Mouse (Mus musculus): ENCODE measurements at regions not wholly inside any gene's neighbourhood (a gene's known extent, or its start where the extent isn't known, plus 50 kb on each side); places are given as distances from the start of the nearest gene placed in this dataset.
A peak's percentile ranks its signal among the peaks of the same experiment; 100 is the strongest.

DNA sequence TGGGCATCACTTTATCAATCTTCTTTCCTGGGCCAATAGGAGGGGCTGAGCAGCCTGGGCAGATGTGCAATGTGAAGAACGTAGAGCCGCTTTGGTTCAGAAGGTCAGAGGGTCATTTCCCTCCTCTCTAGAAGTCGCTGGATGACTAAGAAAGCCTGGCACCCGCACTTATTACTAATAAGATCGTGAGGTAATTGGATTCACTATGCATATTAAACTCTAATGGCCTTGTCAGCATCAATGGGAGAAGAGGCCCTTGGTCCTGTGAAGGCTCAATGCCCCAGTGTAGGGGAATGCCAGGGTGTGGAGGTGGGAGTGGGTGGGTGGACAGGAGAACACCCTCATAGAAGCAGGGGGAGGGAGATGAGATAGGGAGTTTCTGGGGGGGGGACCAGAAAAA lies 149.8 kb upstream of the Mast4 start:
- DNase-seq (ENCODE audit: low spot score) = no peak
- Histone ChIP-seq H3K4me1 (ENCODE audit: control insufficient read depth, insufficient read depth, low read length) (no peaks in the 10 kb centered on the region), H3K9me3 (ENCODE audit: control insufficient read depth, low read length) (no peaks in the 10 kb centered on the region), H3K27me3 (ENCODE audit: control insufficient read depth, insufficient read depth, low read length) (no peaks in the 10 kb centered on the region), H3K36me3 (ENCODE audit: control insufficient read depth, insufficient read depth, low read length) (no peaks in the 10 kb centered on the region), H3K4me3 (ENCODE audit: low read depth, low read length) (no peak overlapping the region), H3K9ac (ENCODE audit: low read length) (no peak overlapping the region), H3K27ac (replicated peaks; ENCODE audit: low read depth, low read length) (no peak overlapping the region), H3K4me2 (ENCODE audit: low read depth, severe bottlenecking) (no peak overlapping the region)
- no peak for ATAC-seq (ENCODE audit: insufficient number of reproducible peaks, low FRiP score, low TSS enrichment, low read depth)
- WGBS = 62% methylated on average over 5 of the region's 5 CpGs

DNA sequence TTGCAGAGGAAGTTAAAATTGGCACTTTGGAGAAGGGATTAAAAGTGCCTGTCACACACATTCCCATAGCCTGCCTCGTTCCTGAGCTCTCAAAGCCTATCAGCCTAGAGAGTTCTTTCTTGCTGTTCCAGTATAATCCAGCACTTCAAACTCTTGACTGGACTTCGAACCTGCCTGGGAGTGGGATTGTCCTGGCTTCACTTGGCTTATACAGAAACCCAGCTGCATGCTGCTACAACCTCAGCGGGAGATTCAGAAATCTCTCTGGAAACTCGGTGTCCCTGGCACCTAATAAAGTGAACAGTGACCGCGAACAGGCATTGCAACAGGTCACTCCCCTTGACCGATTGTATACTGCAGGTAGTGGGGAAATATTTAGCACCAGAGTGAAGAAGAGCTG lies 149.1 kb upstream of the Mast4 start:
- no peak overlapping the region for H3K27ac ChIP-seq (replicated peaks; ENCODE audit: low read depth, low read length)
- H3K9me3 ChIP-seq (ENCODE audit: control insufficient read depth, low read length) = no peaks in the 10 kb centered on the region
- H3K9ac ChIP-seq (ENCODE audit: low read length) = no peak overlapping the region
- no peaks in the 10 kb centered on the region for H3K4me1 ChIP-seq (ENCODE audit: control insufficient read depth, insufficient read depth, low read length)
- H3K4me3 ChIP-seq (ENCODE audit: low read depth, low read length) = no peak overlapping the region
- H3K4me2 ChIP-seq (ENCODE audit: low read depth, severe bottlenecking) = no peak overlapping the region
- H3K36me3 ChIP-seq (ENCODE audit: control insufficient read depth, insufficient read depth, low read length) = no peaks in the 10 kb centered on the region
- no peak for DNase-seq (ENCODE audit: low spot score)
- no peaks in the 10 kb centered on the region for H3K27me3 ChIP-seq (ENCODE audit: control insufficient read depth, insufficient read depth, low read length)
- ATAC-seq (ENCODE audit: insufficient number of reproducible peaks, low FRiP score, low TSS enrichment, low read depth) = no peak
- whole genome bisulfite sequencing = 62% methylated on average over 7 of the region's 7 CpGs

GRCm38 (mm10) chr13:103476328-103476727 lies 142.0 kb upstream of the Mast4 start:
- Histone ChIP-seq H3K9me3 (ENCODE audit: control insufficient read depth, low read length) (no peaks in the 10 kb centered on the region), H3K4me2 (ENCODE audit: low read depth, severe bottlenecking) (no peak overlapping the region), H3K4me1 (ENCODE audit: control insufficient read depth, insufficient read depth, low read length) (no peaks in the 10 kb centered on the region), H3K9ac (ENCODE audit: low read length) (no peak overlapping the region), H3K36me3 (ENCODE audit: control insufficient read depth, insufficient read depth, low read length) (no peaks in the 10 kb centered on the region), H3K4me3 (ENCODE audit: low read depth, low read length) (no peak overlapping the region), H3K27ac (replicated peaks; ENCODE audit: low read depth, low read length) (no peak overlapping the region), H3K27me3 (ENCODE audit: control insufficient read depth, insufficient read depth, low read length) (no peaks in the 10 kb centered on the region)
- DNase-seq (ENCODE audit: low spot score) (no peak), ATAC-seq (ENCODE audit: insufficient number of reproducible peaks, low FRiP score, low TSS enrichment, low read depth) (no peak)
- 87% methylated on average over 6 of the region's 6 CpGs for WGBS

DNA sequence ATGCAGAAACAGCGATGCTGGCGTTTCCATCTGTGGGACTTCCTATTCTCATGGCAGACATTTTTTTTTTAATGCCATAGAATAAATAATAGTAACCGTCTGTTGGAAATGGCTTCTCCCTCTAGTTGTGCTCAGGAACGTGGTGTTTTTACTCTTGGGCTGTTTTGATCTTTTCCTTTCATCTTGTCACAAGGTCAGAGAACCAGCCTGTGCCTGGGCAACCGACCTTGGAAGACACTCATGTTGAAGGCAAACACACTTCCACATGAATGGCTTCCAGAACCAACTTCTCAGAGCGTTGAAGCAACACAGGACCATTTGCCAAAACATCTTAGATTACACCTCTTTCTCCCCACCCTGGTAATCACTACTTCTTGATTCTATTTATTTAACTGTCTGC lies 137.9 kb upstream of the Mast4 start:
- DNase-seq (ENCODE audit: low spot score) (no peak), ATAC-seq (ENCODE audit: insufficient number of reproducible peaks, low FRiP score, low TSS enrichment, low read depth) (no peak)
- no peaks in the 10 kb centered on the region for H3K27me3 ChIP-seq (ENCODE audit: control insufficient read depth, insufficient read depth, low read length)
- H3K9ac ChIP-seq (ENCODE audit: low read length) = no peak overlapping the region
- H3K4me2 ChIP-seq (ENCODE audit: low read depth, severe bottlenecking) = no peak overlapping the region
- WGBS = 65% methylated on average over 6 of the region's 6 CpGs
- no peaks in the 10 kb centered on the region for H3K4me1 ChIP-seq (ENCODE audit: control insufficient read depth, insufficient read depth, low read length)
- no peaks in the 10 kb centered on the region for H3K9me3 ChIP-seq (ENCODE audit: control insufficient read depth, low read length)
- H3K4me3 ChIP-seq (ENCODE audit: low read depth, low read length) = no peak overlapping the region
- no peaks in the 10 kb centered on the region for H3K36me3 ChIP-seq (ENCODE audit: control insufficient read depth, insufficient read depth, low read length)
- no peak overlapping the region for H3K27ac ChIP-seq (replicated peaks; ENCODE audit: low read depth, low read length)

- Histone ChIP-seq H3K4me2 (ENCODE audit: low read depth, severe bottlenecking) (no peak overlapping the region), H3K27ac (replicated peaks; ENCODE audit: low read depth, low read length) (no peak overlapping the region), H3K4me3 (ENCODE audit: low read depth, low read length) (no peak overlapping the region), H3K9me3 (ENCODE audit: control insufficient read depth, low read length) (no peaks in the 10 kb centered on the region), H3K4me1 (ENCODE audit: control insufficient read depth, insufficient read depth, low read length) (no peaks in the 10 kb centered on the region), H3K9ac (ENCODE audit: low read length) (no peak overlapping the region), H3K27me3 (ENCODE audit: control insufficient read depth, insufficient read depth, low read length) (no peaks in the 10 kb centered on the region), H3K36me3 (ENCODE audit: control insufficient read depth, insufficient read depth, low read length) (no peaks in the 10 kb centered on the region)
- 40% methylated on average over 6 of the region's 6 CpGs for WGBS
- DNase-seq (ENCODE audit: low spot score) (peak; percentile 45), ATAC-seq (ENCODE audit: insufficient number of reproducible peaks, low FRiP score, low TSS enrichment, low read depth) (no peak)
These were observed 135.8 kb upstream of the Mast4 start for GRCm38 (mm10) chr13:103470141-103470540.

DNA sequence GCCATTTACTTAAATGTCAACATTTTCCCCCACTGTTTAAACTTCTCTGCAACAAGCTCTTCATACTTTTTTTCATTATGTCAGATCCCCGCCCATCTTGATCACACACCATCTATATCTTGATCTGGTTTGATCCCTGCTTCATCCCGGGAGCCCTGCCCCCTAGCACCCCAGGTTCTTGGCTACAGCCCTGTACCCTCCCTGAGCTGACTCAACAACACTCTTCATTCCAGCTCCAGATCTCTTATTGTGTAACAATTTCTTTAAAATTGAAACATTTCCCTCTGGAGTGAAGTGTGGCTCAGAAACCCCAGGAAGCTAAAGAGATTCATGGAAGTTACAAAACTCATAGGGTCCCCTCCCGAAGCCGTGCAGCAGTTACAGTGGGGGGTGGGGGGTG lies 126.2 kb upstream of the Mast4 start:
- Histone ChIP-seq H3K9ac (ENCODE audit: low read length) (no peak overlapping the region), H3K27ac (replicated peaks; ENCODE audit: low read depth, low read length) (no peak overlapping the region), H3K4me1 (ENCODE audit: control insufficient read depth, insufficient read depth, low read length) (no peaks in the 10 kb centered on the region), H3K27me3 (ENCODE audit: control insufficient read depth, insufficient read depth, low read length) (no peaks in the 10 kb centered on the region), H3K4me3 (ENCODE audit: low read depth, low read length) (no peak overlapping the region), H3K9me3 (ENCODE audit: control insufficient read depth, low read length) (no peaks in the 10 kb centered on the region), H3K36me3 (ENCODE audit: control insufficient read depth, insufficient read depth, low read length) (no peaks in the 10 kb centered on the region), H3K4me2 (ENCODE audit: low read depth, severe bottlenecking) (no peak overlapping the region)
- ATAC-seq (ENCODE audit: insufficient number of reproducible peaks, low FRiP score, low TSS enrichment, low read depth) (no peak), DNase-seq (ENCODE audit: low spot score) (no peak)
- WGBS = 84% methylated on average over 4 of the region's 4 CpGs

- H3K27ac ChIP-seq (replicated peaks; ENCODE audit: low read depth, low read length) = no peak overlapping the region
- 79% methylated on average over 13 of the region's 13 CpGs for WGBS
- no peak overlapping the region for H3K9ac ChIP-seq (ENCODE audit: low read length)
- H3K4me3 ChIP-seq (ENCODE audit: low read depth, low read length) = no peak overlapping the region
- no peaks in the 10 kb centered on the region for H3K36me3 ChIP-seq (ENCODE audit: control insufficient read depth, insufficient read depth, low read length)
- no peaks in the 10 kb centered on the region for H3K4me1 ChIP-seq (ENCODE audit: control insufficient read depth, insufficient read depth, low read length)
- no peaks in the 10 kb centered on the region for H3K9me3 ChIP-seq (ENCODE audit: control insufficient read depth, low read length)
- DNase-seq (ENCODE audit: low spot score) (no peak), ATAC-seq (ENCODE audit: insufficient number of reproducible peaks, low FRiP score, low TSS enrichment, low read depth) (no peak)
- no peaks in the 10 kb centered on the region for H3K27me3 ChIP-seq (ENCODE audit: control insufficient read depth, insufficient read depth, low read length)
- no peak overlapping the region for H3K4me2 ChIP-seq (ENCODE audit: low read depth, severe bottlenecking)
These were observed 125.3 kb upstream of the Mast4 start for GRCm38 (mm10) chr13:103459486-103460147.

DNA sequence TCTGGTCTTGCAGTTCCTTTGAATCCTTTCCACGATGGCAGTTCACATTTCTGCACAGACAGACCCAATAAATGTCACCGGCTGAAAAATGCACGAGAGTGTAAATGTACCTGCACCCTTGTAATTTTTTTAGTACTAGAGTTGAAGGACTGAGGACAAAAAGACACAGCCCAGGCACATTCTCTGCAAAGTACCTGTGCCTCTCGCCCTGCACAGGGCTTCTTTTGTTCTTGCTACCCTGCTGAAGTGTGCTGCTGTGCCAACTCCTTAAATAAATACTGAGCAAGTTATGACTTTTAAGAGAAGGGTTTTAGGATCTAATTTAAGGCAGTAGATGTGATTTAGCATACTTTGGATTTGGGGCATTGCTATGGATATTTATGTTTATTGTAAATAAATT lies 118.5 kb upstream of the Mast4 start:
- Histone ChIP-seq H3K4me1 (ENCODE audit: control insufficient read depth, insufficient read depth, low read length) (no peaks in the 10 kb centered on the region), H3K9me3 (ENCODE audit: control insufficient read depth, low read length) (no peaks in the 10 kb centered on the region)

GRCm38 (mm10) chr13:103430589-103430988 lies 96.3 kb upstream of the Mast4 start:
- ATAC-seq (ENCODE audit: insufficient number of reproducible peaks, low FRiP score, low TSS enrichment, low read depth) = no peak

More for the DNA sequence above, 118.5 kb upstream of the Mast4 start:
- Histone ChIP-seq H3K36me3 (ENCODE audit: control insufficient read depth, insufficient read depth, low read length) (no peaks in the 10 kb centered on the region), H3K27me3 (ENCODE audit: control insufficient read depth, insufficient read depth, low read length) (no peaks in the 10 kb centered on the region), H3K9ac (ENCODE audit: low read length) (no peak overlapping the region), H3K4me2 (ENCODE audit: low read depth, severe bottlenecking) (no peak overlapping the region), H3K27ac (replicated peaks; ENCODE audit: low read depth, low read length) (no peak overlapping the region), H3K4me3 (ENCODE audit: low read depth, low read length) (no peak overlapping the region)
- ATAC-seq (ENCODE audit: insufficient number of reproducible peaks, low FRiP score, low TSS enrichment, low read depth) = no peak
- 60% methylated on average over 4 of the region's 4 CpGs for WGBS
- no peak for DNase-seq (ENCODE audit: low spot score)

More at GRCm38 (mm10) chr13:103430589-103430988, 96.3 kb upstream of the Mast4 start:
- 85% methylated on average over 3 of the region's 3 CpGs for WGBS
- no peaks in the 10 kb centered on the region for H3K9me3 ChIP-seq (ENCODE audit: control insufficient read depth, low read length)
- H3K27me3 ChIP-seq (ENCODE audit: control insufficient read depth, insufficient read depth, low read length) = no peaks in the 10 kb centered on the region
- no peak overlapping the region for H3K4me3 ChIP-seq (ENCODE audit: low read depth, low read length)
- H3K4me2 ChIP-seq (ENCODE audit: low read depth, severe bottlenecking) = no peak overlapping the region
- no peak overlapping the region for H3K27ac ChIP-seq (replicated peaks; ENCODE audit: low read depth, low read length)
- H3K36me3 ChIP-seq (ENCODE audit: control insufficient read depth, insufficient read depth, low read length) = no peaks in the 10 kb centered on the region
- DNase-seq (ENCODE audit: low spot score) = no peak
- H3K4me1 ChIP-seq (ENCODE audit: control insufficient read depth, insufficient read depth, low read length) = no peaks in the 10 kb centered on the region
- H3K9ac ChIP-seq (ENCODE audit: low read length) = no peak overlapping the region

All from limb, embryonic 11.5 days (tissue).